Mouse (Mus musculus) fat pad, adult 2 months (tissue): Measurements from ENCODE around the gene Card9.
"Not testable (repeated sequence)": the region's sequence is repeated elsewhere in the genome, so short reads cannot be mapped to it uniquely, and the experiment has no call there.

Source experiments
- DNase-seq: peaks from one replicate; pipeline ENCODE4 v3.0.0-alpha.2; 2011; ENCODE audit warnings: low read depth, low spot score; ENCODE audit errors: extremely low read depth

The Card9 gene

GRCm38 (mm10) chr2:26360772-26361171, at the start of gene Card9:
Gene Card9 (minus strand): TSS chr2:26360918.
- no peak for DNase-seq

GRCm38 (mm10) chr2:26410091-26410490, 49.4 kb upstream of the Card9 start:
- no peak for DNase-seq

- DNase-seq: no peak
These were observed 48.6 kb upstream of the Card9 start for GRCm38 (mm10) chr2:26409362-26409761.

GRCm38 (mm10) chr2:26408515-26409356, 48.0 kb upstream of the Card9 start, which contains the start of gene Inpp5e:
Gene Inpp5e (minus strand): TSS chr2:26409203.
- DNase-seq: no peak

- DNase-seq: no peak
These were observed 42.6 kb upstream of the Card9 start for GRCm38 (mm10) chr2:26403306-26403705.

- no peak for DNase-seq
These were observed 41.5 kb upstream of the Card9 start for GRCm38 (mm10) chr2:26402265-26402664.

GRCm38 (mm10) chr2:26401023-26401422, 40.3 kb upstream of the Card9 start:
- DNase-seq: no peak

GRCm38 (mm10) chr2:26400296-26400695, 39.6 kb upstream of the Card9 start:
- DNase-seq: no peak

GRCm38 (mm10) chr2:26399647-26400046, 38.9 kb upstream of the Card9 start:
- DNase-seq: no peak

- DNase-seq: peak; percentile 66
These were observed 38.3 kb upstream of the Card9 start for GRCm38 (mm10) chr2:26398978-26399377.

GRCm38 (mm10) chr2:26391617-26392016, 30.9 kb upstream of the Card9 start:
- no peak for DNase-seq

- DNase-seq: no peak
These were observed 30.2 kb upstream of the Card9 start for GRCm38 (mm10) chr2:26390954-26391353.

- no peak for DNase-seq
These were observed 28.5 kb upstream of the Card9 start, which contains the start of the genes Entr1 and Pmpca for GRCm38 (mm10) chr2:26389154-26389690. Gene Entr1 (minus strand): TSS chr2:26389316. Gene Pmpca (plus strand): TSS chr2:26389339.

- no peak for DNase-seq
These were observed 28.0 kb upstream of the Card9 start for GRCm38 (mm10) chr2:26388682-26389153.

- no peak for DNase-seq
These were observed 27.0 kb upstream of the Card9 start for GRCm38 (mm10) chr2:26387713-26388112.

GRCm38 (mm10) chr2:26380871-26381270, 20.2 kb upstream of the Card9 start:
- DNase-seq: not testable (repeated sequence)

- no peak for DNase-seq
These were observed 19.5 kb upstream of the Card9 start, which contains the start of gene Snapc4 for GRCm38 (mm10) chr2:26380131-26380771. Gene Snapc4 (minus strand): TSS chr2:26380653.

GRCm38 (mm10) chr2:26372396-26372795, 11.7 kb upstream of the Card9 start:
- DNase-seq: no peak

- DNase-seq: no peak
These were observed 7.9 kb upstream of the Card9 start for GRCm38 (mm10) chr2:26368572-26368971.

- DNase-seq: no peak
These were observed 7.2 kb upstream of the Card9 start for GRCm38 (mm10) chr2:26367911-26368310.

GRCm38 (mm10) chr2:26364738-26365465, 4.2 kb upstream of the Card9 start:
- no peak for DNase-seq
